Mouse (Mus musculus) forebrain, embryonic 13.5 days (tissue): ENCODE data around the gene Bcl3. TPM values are rescaled to one million over a fixed set of nuclear protein-coding genes. Genes with fewer than 3 reads are reported as not detected.

Experiments used
- polyA plus RNA-seq: library from polyadenylated mRNA; unstranded; fragments of >200 nt; fragmentation: Nextera tagmentation; extraction: Ambion mirVana; gene quantifications from 2 replicates; pipeline ENCODE4 v1.2.1, GENCODE M21; 2015

The Bcl3 gene
- polyA plus RNA-seq, 1 experiment from 2014 or later: 0.23 TPM

Other genes starting within 250 kb of the Bcl3 start
- gene Zfp296, start 245.5 kb downstream of the Bcl3 start, polyA plus RNA-seq: 0.23 and 0.35 TPM in 2 replicates
- 130 TPM in 2 replicates for gene Gemin7, start 245.2 kb downstream of the Bcl3 start, polyA plus RNA-seq
- gene Clasrp, start 218.3 kb downstream of the Bcl3 start, polyA plus RNA-seq: 54.0 and 55.7 TPM in 2 replicates
- 1.5 and 2.6 TPM in 2 replicates for gene Relb, start 193.3 kb downstream of the Bcl3 start, polyA plus RNA-seq
- gene Clptm1, start 157.7 kb downstream of the Bcl3 start, polyA plus RNA-seq: 64.2 and 71.3 TPM in 2 replicates
- 0.50 TPM in 1 of 2 replicates, not detected in the other for gene Apoc2, start 144.8 kb downstream of the Bcl3 start, polyA plus RNA-seq
- gene Gm44805, start 141.3 kb downstream of the Bcl3 start, polyA plus RNA-seq: 0.88 TPM in 1 of 2 replicates, not detected in the other
- gene Apoc4, start 141.3 kb downstream of the Bcl3 start, polyA plus RNA-seq: 0.08 TPM in 1 of 2 replicates, not detected in the other
- gene Apoc1, start 130.1 kb downstream of the Bcl3 start, polyA plus RNA-seq: 1.2 and 1.8 TPM in 2 replicates
- gene Apoe, start 123.6 kb downstream of the Bcl3 start, polyA plus RNA-seq: 118 and 125 TPM in 2 replicates
- gene Tomm40, start 107.3 kb downstream of the Bcl3 start, polyA plus RNA-seq: 112 and 118 TPM in 2 replicates
- 34.6 and 38.0 TPM in 2 replicates for gene Nectin2, start 72.3 kb downstream of the Bcl3 start, polyA plus RNA-seq
- gene Bcam, start 51.8 kb downstream of the Bcl3 start, polyA plus RNA-seq: 4.4 and 5.7 TPM in 2 replicates
- not detected in 2 replicates for gene Cblc, start 26.0 kb downstream of the Bcl3 start, polyA plus RNA-seq
- gene Gm19345, start 29.2 kb upstream of the Bcl3 start, polyA plus RNA-seq: 2.3 and 3.9 TPM in 2 replicates
- not detected in 2 replicates for gene Ceacam16, start 38.5 kb upstream of the Bcl3 start, polyA plus RNA-seq
- gene Ceacam19, start 65.2 kb upstream of the Bcl3 start, polyA plus RNA-seq: not detected in 2 replicates
- 4.9 and 5.1 TPM in 2 replicates for gene Pvr, start 98.4 kb upstream of the Bcl3 start, polyA plus RNA-seq
- gene Igsf23, start 128.0 kb upstream of the Bcl3 start, polyA plus RNA-seq: not detected in 2 replicates
- not detected in 2 replicates for gene Ceacam20, start 142.6 kb upstream of the Bcl3 start, polyA plus RNA-seq
- gene Nlrp9b, start 168.7 kb upstream of the Bcl3 start, polyA plus RNA-seq: not detected in 2 replicates